Comparison of ENCODE assay signal across 8 mouse cellular contexts in the genomic region with DNA sequence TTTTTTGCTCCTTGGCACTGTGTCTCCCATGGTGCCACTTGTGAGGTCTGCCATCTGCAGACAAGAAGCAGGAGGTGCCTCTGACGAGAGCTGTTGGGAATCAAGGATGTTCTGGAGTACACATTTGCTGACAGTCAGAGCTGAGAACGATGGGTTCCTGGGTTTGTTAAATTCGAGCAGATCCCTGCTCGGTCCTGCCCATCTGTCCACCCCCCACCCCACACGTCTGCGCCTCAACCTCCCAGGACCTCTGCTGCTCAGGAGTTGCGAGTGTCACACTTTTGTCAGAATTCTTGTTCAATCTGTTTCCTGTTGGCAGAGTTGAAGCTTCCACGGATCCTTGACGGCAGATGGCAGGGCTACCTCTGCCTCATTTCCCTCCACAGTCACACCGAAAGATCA. TPM values are rescaled to one million over a fixed set of nuclear protein-coding genes. Genes with fewer than 3 reads are reported as not detected.
DNase-seq lines count a peak whose midpoint lies in the region; ATAC-seq and TF ChIP-seq lines count a peak whose summit lies in the region.
"Had no signal": no experiment of that assay in that cellular context is flagged by ENCODE, and none has a peak within 500 bp of the region (broad histone marks: within the 10 kb centered on the region; RNA-seq: fewer than 3 reads in every experiment).

No protein-coding gene starts in this region.

- peak; percentile 15 for ATAC-seq in hindbrain, embryonic 16.5 days
- ATAC-seq in hindbrain, embryonic 11.5 days (ENCODE audit: low FRiP score): no peak
- ATAC-seq in lung, embryonic 16.5 days (ENCODE audit: low read depth): peak; percentile 17; the same call in 1 of the 2 replicates

- DNase-seq in hindbrain, embryonic 11.5 days (ENCODE audit: low spot score): no peak
- no peak for DNase-seq in lung, adult 2 months
- peak; percentile 44 for DNase-seq in cerebellum, adult 9-10 months
- no peak for DNase-seq in thymus, adult 2 months
- DNase-seq: kidney, adult 18-20 months had no signal

- no peak for TF ChIP-seq CTCF in lung, adult 2 months (IDR thresholded peaks at IDR 0.05; ENCODE audit: insufficient read depth, low read length)
- TF ChIP-seq CTCF in cortical plate, adult 2 months (IDR thresholded peaks at IDR 0.05; ENCODE audit: extremely low read depth, insufficient read depth, low read length): peak; percentile 24; the same call in 1 of the 2 replicates
- no peak for TF ChIP-seq CTCF in thymus, adult 2 months (IDR thresholded peaks at IDR 0.05; ENCODE audit: borderline replicate concordance, control insufficient read depth, extremely low read depth, insufficient read depth, low read length, poor library complexity)

- no peak for TF ChIP-seq POLR2A in lung, adult 2 months (IDR thresholded peaks at IDR 0.05; ENCODE audit: borderline replicate concordance, extremely low read depth, low read depth, low read length)
- no peak for TF ChIP-seq POLR2A in cortical plate, adult 2 months (IDR thresholded peaks at IDR 0.05; ENCODE audit: extremely low read depth, insufficient read depth, low read length)
- no peak for TF ChIP-seq POLR2A in thymus, adult 2 months (IDR thresholded peaks at IDR 0.05; ENCODE audit: control insufficient read depth, extremely low read depth, insufficient read depth, low read length, poor library complexity)

- H3K9ac ChIP-seq in hindbrain, embryonic 16.5 days (ENCODE audit: low read depth, low read length): no peak overlapping the region
- no peak overlapping the region for H3K9ac ChIP-seq in hindbrain, embryonic 11.5 days (ENCODE audit: low read depth, low read length)
- no peak overlapping the region for H3K9ac ChIP-seq in lung, embryonic 16.5 days (ENCODE audit: low read length)

- H3K4me3 ChIP-seq in hindbrain, embryonic 16.5 days (ENCODE audit: low read length): no peak overlapping the region
- no peak overlapping the region for H3K4me3 ChIP-seq in hindbrain, embryonic 11.5 days (ENCODE audit: low read depth, low read length)
- no peak overlapping the region for H3K4me3 ChIP-seq in lung, embryonic 16.5 days (ENCODE audit: low read length)
- no peak overlapping the region for H3K4me3 ChIP-seq in lung, adult 2 months (replicated peaks; ENCODE audit: extremely low read depth, low read depth, low read length)
- H3K4me3 ChIP-seq in cortical plate, adult 2 months (ENCODE audit: insufficient read depth, low read length): no peak overlapping the region
- H3K4me3 ChIP-seq in thymus, adult 2 months (ENCODE audit: control insufficient read depth, insufficient read depth, low read length): no peak overlapping the region

- H3K4me1 ChIP-seq in hindbrain, embryonic 16.5 days (ENCODE audit: control insufficient read depth, insufficient read depth, low read depth, low read length): no peaks in the 10 kb centered on the region; the same call in 1 of the 2 replicates
- no peaks in the 10 kb centered on the region for H3K4me1 ChIP-seq in hindbrain, embryonic 11.5 days (replicated peaks; ENCODE audit: control insufficient read depth, insufficient read depth, low read length)
- H3K4me1 ChIP-seq in lung, embryonic 16.5 days (replicated peaks; ENCODE audit: control insufficient read depth, insufficient read depth, low read length): peaks cover 10% of the 10 kb centered on the region
- H3K4me1 ChIP-seq in lung, adult 2 months (ENCODE audit: control insufficient read depth, insufficient read depth, low read length): no peaks in the 10 kb centered on the region
- H3K4me1 ChIP-seq in cortical plate, adult 2 months (ENCODE audit: control insufficient read depth, insufficient read depth, low read length): peaks cover 9% of the 10 kb centered on the region
- H3K4me1 ChIP-seq in thymus, adult 2 months (replicated peaks; ENCODE audit: control insufficient read depth, insufficient read depth, low read length): no peaks in the 10 kb centered on the region

- peak overlapping the region; percentile 56 for H3K27ac ChIP-seq in hindbrain, embryonic 16.5 days (ENCODE audit: low read depth, low read length)
- H3K27ac ChIP-seq in hindbrain, embryonic 11.5 days (ENCODE audit: low read depth, low read length): no peak overlapping the region
- H3K27ac ChIP-seq in lung, embryonic 16.5 days (ENCODE audit: low read length): no peak overlapping the region
- H3K27ac ChIP-seq in cortical plate, adult 2 months (ENCODE audit: insufficient read depth, low read length): no peak overlapping the region
- no peak overlapping the region for H3K27ac ChIP-seq in thymus, adult 2 months (ENCODE audit: control insufficient read depth, insufficient read depth, low read length)

- WGBS in hindbrain, embryonic 16.5 days: 61% methylated on average over 10 of the region's 10 CpGs
- WGBS in hindbrain, embryonic 11.5 days: 74% methylated on average over 10 of the region's 10 CpGs
- 47% methylated on average over 10 of the region's 10 CpGs for WGBS in lung, embryonic 16.5 days
- WGBS in lung, adult 2 months: 47% methylated on average over 10 of the region's 10 CpGs
- 95% methylated on average over 10 of the region's 10 CpGs for WGBS in thymus, adult 2 months

- no peak overlapping the region for H3K4me2 ChIP-seq in hindbrain, embryonic 16.5 days (ENCODE audit: low read length)
- H3K4me2 ChIP-seq in hindbrain, embryonic 11.5 days (replicated peaks; ENCODE audit: low read depth, low read length): no peak overlapping the region
- no peak overlapping the region for H3K4me2 ChIP-seq in lung, embryonic 16.5 days (ENCODE audit: low read depth, low read length)

- no peaks in the 10 kb centered on the region for H3K36me3 ChIP-seq in hindbrain, embryonic 16.5 days (ENCODE audit: control insufficient read depth, insufficient read depth, low read length)
- H3K36me3 ChIP-seq in hindbrain, embryonic 11.5 days (ENCODE audit: control insufficient read depth, insufficient read depth, low read length): no peaks in the 10 kb centered on the region
- H3K36me3 ChIP-seq in lung, embryonic 16.5 days (ENCODE audit: control insufficient read depth, insufficient read depth, low read length): no peaks in the 10 kb centered on the region
- no peaks in the 10 kb centered on the region for H3K36me3 ChIP-seq in thymus, adult 2 months (ENCODE audit: control insufficient read depth, insufficient read depth, low read length)

- no peaks in the 10 kb centered on the region for H3K27me3 ChIP-seq in hindbrain, embryonic 16.5 days (replicated peaks; ENCODE audit: control insufficient read depth, insufficient read depth, low read length)
- H3K27me3 ChIP-seq in hindbrain, embryonic 11.5 days (ENCODE audit: control insufficient read depth, insufficient read depth, low read length): no peaks in the 10 kb centered on the region
- no peaks in the 10 kb centered on the region for H3K27me3 ChIP-seq in lung, embryonic 16.5 days (ENCODE audit: control insufficient read depth, insufficient read depth, low read depth, low read length)
- no peaks in the 10 kb centered on the region for H3K27me3 ChIP-seq in thymus, adult 2 months (ENCODE audit: control insufficient read depth, insufficient read depth, low read length)

- H3K9me3 ChIP-seq in hindbrain, embryonic 16.5 days (ENCODE audit: control insufficient read depth, low read length): no peaks in the 10 kb centered on the region
- no peaks in the 10 kb centered on the region for H3K9me3 ChIP-seq in hindbrain, embryonic 11.5 days (ENCODE audit: control insufficient read depth, low read length)
- H3K9me3 ChIP-seq in lung, embryonic 16.5 days (ENCODE audit: control insufficient read depth, low read length): no peaks in the 10 kb centered on the region

RNA-seq across cellular contexts. Expression of a gene that starts 34.4 kb away (rescaled TPM):
- polyA plus RNA-seq in hindbrain, embryonic 16.5 days (2015; fragmentation: Nextera tagmentation; extraction: Ambion mirVana): 43.4 and 50.7 TPM in 2 replicates
- polyA plus RNA-seq in hindbrain, embryonic 11.5 days (2014; fragmentation: Nextera tagmentation; extraction: Ambion mirVana): 14.3 and 22.4 TPM in 2 replicates
- 8.9 and 9.7 TPM in 2 replicates for polyA plus RNA-seq in lung, embryonic 16.5 days (2015; fragmentation: Nextera tagmentation; extraction: Ambion mirVana)
- polyA plus RNA-seq in lung, adult 2 months (2012; rRNA removed): 37.0 and 39.3 TPM in 2 replicates
- 78.6 and 79.3 TPM in 2 replicates for polyA plus RNA-seq in cortical plate, adult 2 months (2012; rRNA removed)
- polyA plus RNA-seq in thymus, adult 2 months (2012; rRNA removed): 9.3 and 9.8 TPM in 2 replicates
